Mouse (Mus musculus) embryonic facial prominence, embryonic 11.5 days (tissue): ENCODE data around the gene Fam160a1. TPM values are rescaled to one million over a fixed set of nuclear protein-coding genes. Genes with fewer than 3 reads are reported as not detected.

ENCODE experiments used
- ATAC-seq: fragments of 200-750 bp; cut with Nextera tagmentation; replicated peaks from 2 replicates; pipeline ENCODE4 v1.8.0; 2017; ENCODE audit warnings: low read depth; ENCODE audit not compliant: insufficient number of reproducible peaks, low FRiP score, low TSS enrichment
- DNase-seq: peaks from one replicate; pipeline ENCODE4 v3.0.0-alpha.2; 2015; ENCODE audit warnings: low spot score
- H3K27ac ChIP-seq: fragments of 300-500 bp; sonication (generic); replicated peaks from 2 replicates; pipeline ENCODE4 v1.5.1; 2014; ENCODE audit warnings: mild to moderate bottlenecking, low read depth, low read length, control low read depth
- H3K27me3 ChIP-seq: fragments of 300-500 bp; sonication (generic); 2 replicates; pipeline ENCODE4 v1.6.1; 2014; ENCODE audit warnings: mild to moderate bottlenecking, low read length, moderate library complexity, mixed read lengths; ENCODE audit not compliant: control insufficient read depth, insufficient read depth
- H3K36me3 ChIP-seq: fragments of 300-500 bp; sonication (generic); replicated peaks from 2 replicates; pipeline ENCODE4 v1.6.1; 2014; ENCODE audit warnings: low read depth, mild to moderate bottlenecking, low read length, moderate library complexity, mixed read lengths; ENCODE audit not compliant: control insufficient read depth, insufficient read depth
- H3K4me1 ChIP-seq: fragments of 300-500 bp; sonication (generic); 2 replicates; pipeline ENCODE4 v1.6.1; 2014; ENCODE audit warnings: low read length, mixed read lengths; ENCODE audit not compliant: control insufficient read depth, insufficient read depth
- H3K4me2 ChIP-seq: fragments of 300-500 bp; sonication (generic); 2 replicates; pipeline ENCODE4 v1.6.1; 2014; ENCODE audit warnings: low read depth, mild to moderate bottlenecking, control low read depth, low read length, moderate library complexity
- H3K4me3 ChIP-seq: fragments of 300-500 bp; sonication (generic); 2 replicates; pipeline ENCODE4 v1.5.1; 2014; ENCODE audit warnings: low read depth, low read length, control low read depth
- H3K9ac ChIP-seq: fragments of 300-500 bp; sonication (generic); replicated peaks from 2 replicates; pipeline ENCODE4 v1.6.1; 2014; ENCODE audit warnings: mild to moderate bottlenecking, control low read depth, low read length
- H3K9me3 ChIP-seq: fragments of 300-500 bp; sonication (generic); replicated peaks from 2 replicates; pipeline ENCODE4 v1.6.1; 2016; ENCODE audit warnings: mild to moderate bottlenecking, low read length, inconsistent platforms, mixed read lengths; ENCODE audit not compliant: control insufficient read depth
- WGBS: fragments of 180-500 bp; shearing (Covaris S2); extraction: QIAGEN DNeasy Blood & Tissue Kit; methylation state at CpG from one replicate; pipeline ENCODE4 v1.1.7; 2014; 5-methylcytosine and 5-hydroxymethylcytosine counted together
- polyA plus RNA-seq: library from polyadenylated mRNA; unstranded; fragments of >200 nt; fragmentation: Nextera tagmentation; extraction: Ambion mirVana; gene quantifications from 2 replicates; pipeline ENCODE4 v1.2.1, GENCODE M21; 2014

Fam160a1 gene
- 1.6 TPM in 2 replicates for polyA plus RNA-seq

DNA sequence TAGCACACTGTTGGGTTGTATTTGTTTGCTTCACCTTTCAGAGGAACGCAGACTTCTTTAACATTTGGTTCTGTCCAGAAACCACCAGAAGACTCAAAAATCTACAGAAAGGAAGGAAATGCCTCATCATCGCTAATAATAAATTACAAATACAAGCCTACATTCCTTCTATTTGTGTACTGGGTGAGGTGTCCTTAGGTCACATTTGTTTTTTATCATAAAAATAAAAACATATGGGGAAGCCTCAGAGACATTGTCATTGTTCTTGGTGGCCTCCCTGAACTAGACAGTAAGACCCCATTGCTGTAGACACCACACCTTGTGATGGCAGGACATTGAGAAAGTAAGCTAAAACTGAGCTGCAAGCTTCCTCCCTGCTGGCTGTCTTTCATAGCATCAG lies at the start of gene Fam160a1:
TSS of gene Fam160a1 (minus strand) at position 101 of the 400 bp plus-strand sequence.
- no peaks in the 10 kb centered on the region for H3K4me1 ChIP-seq
- H3K4me2 ChIP-seq: no peak within 1 kb of the TSS
- no peak within 1 kb of the TSS for H3K27ac ChIP-seq
- DNase-seq (no peak), ATAC-seq (no peak)
- no peak within 1 kb of the TSS for H3K4me3 ChIP-seq
- no peaks in the 10 kb centered on the region for H3K27me3 ChIP-seq
- H3K9me3 ChIP-seq: no peaks in the 10 kb centered on the region
- no peak within 1 kb of the TSS for H3K9ac ChIP-seq
- 84% methylated on average over 2 of the region's 2 CpGs for WGBS
- H3K36me3 ChIP-seq: no peaks in the 10 kb centered on the region

DNA sequence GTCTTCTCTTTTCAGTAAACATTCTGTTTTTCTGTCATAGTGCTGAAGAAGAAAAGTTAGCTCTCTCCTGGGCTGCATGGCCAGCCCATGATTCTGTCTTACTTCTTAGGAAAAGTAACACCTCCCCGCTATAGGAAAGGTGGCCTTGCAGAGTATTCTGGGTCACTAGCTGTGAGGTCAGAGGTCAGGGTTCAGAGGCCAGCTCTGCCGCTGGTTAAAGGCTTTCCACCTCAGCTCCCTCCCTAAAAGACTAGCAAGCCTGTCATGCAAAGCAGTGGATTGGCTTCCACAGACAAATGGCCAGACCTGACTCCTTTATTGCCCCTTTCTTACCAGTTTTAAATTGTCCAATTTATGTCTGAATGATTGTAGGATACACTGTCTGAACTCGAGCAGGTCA lies 46.9 kb upstream of the Fam160a1 start:
- DNase-seq (no peak), ATAC-seq (no peak)

DNA sequence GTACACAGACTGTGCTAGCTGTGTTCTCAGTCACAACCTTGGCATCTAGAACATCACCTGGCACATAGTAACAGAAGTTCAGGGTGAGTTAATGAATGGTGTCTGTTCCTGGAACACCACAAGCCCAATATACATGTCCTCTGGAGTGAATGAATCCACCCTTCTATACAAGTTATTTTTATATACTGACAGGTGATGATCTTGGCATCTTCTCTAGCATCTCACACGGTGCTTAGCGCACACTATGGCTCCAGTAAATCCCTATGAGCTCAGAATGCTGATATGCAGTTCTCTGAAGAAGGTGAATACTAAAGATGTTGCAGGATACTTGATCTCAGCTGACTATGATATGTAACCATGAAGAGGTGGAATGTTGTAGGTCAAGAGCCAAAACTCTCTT lies 45.8 kb upstream of the Fam160a1 start:
- H3K36me3 ChIP-seq: no peaks in the 10 kb centered on the region
- DNase-seq (no peak), ATAC-seq (no peak)
- H3K9me3 ChIP-seq: no peaks in the 10 kb centered on the region
- no peak overlapping the region for H3K4me3 ChIP-seq
- H3K4me1 ChIP-seq: no peaks in the 10 kb centered on the region
- no peak overlapping the region for H3K9ac ChIP-seq
- no peak overlapping the region for H3K4me2 ChIP-seq
- WGBS: 85% methylated on average over 2 of the region's 2 CpGs
- no peaks in the 10 kb centered on the region for H3K27me3 ChIP-seq
- no peak overlapping the region for H3K27ac ChIP-seq

More for the DNA sequence above, 46.9 kb upstream of the Fam160a1 start:
- Histone ChIP-seq H3K9me3 (no peaks in the 10 kb centered on the region), H3K4me1 (no peaks in the 10 kb centered on the region), H3K4me2 (no peak overlapping the region), H3K27ac (no peak overlapping the region), H3K36me3 (no peaks in the 10 kb centered on the region), H3K9ac (no peak overlapping the region), H3K4me3 (no peak overlapping the region), H3K27me3 (no peaks in the 10 kb centered on the region)
- WGBS: 24% methylated on average over 3 of the region's 3 CpGs

DNA sequence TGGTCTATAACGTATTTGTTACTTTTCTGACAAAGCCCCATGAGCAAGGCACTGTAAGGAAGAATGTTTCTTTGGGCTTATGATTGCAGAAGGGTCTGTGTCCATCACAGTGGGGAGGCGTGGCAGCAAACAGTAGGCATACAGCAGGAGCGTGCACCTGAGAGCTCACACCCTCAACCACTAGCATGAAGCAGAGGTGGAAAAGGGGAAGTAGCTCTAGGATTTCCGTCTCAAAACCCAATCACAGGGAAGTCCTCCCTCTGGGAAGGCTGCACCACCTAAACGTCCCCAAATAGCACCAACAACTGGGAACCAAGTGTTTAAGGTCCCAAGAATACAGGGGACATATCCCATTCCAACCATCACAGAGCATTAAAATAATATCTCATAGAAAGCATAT lies 43.9 kb upstream of the Fam160a1 start:
- Histone ChIP-seq H3K9ac (no peak overlapping the region), H3K4me2 (no peak overlapping the region), H3K9me3 (no peaks in the 10 kb centered on the region), H3K27me3 (no peaks in the 10 kb centered on the region), H3K27ac (no peak overlapping the region), H3K4me3 (no peak overlapping the region), H3K4me1 (no peaks in the 10 kb centered on the region), H3K36me3 (no peaks in the 10 kb centered on the region)
- DNase-seq (no peak), ATAC-seq (no peak)
- 91% methylated on average over 5 of the region's 5 CpGs for WGBS

DNA sequence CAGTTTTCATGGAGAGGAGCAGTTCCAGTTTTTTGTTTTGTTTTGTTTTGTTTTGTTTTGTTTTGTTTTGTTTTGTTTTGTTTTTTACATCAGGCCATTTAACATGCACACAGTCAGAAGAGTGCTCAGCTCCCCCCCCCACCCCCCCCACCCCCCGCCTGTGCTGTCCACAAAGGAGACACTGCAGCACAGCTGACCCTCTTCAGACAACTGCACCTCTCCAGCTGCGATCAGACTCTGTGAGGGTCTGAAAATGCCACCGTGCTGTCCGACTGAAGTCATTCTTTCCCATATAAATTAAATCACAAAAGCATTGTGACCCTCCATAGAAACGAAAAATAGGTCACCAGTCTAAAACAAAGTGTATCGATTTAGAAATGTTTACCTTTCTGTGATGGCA lies 42.2 kb upstream of the Fam160a1 start:
- no peak for DNase-seq
- 81% methylated on average over 6 of the region's 6 CpGs for WGBS
- no peak overlapping the region for H3K4me2 ChIP-seq

DNA sequence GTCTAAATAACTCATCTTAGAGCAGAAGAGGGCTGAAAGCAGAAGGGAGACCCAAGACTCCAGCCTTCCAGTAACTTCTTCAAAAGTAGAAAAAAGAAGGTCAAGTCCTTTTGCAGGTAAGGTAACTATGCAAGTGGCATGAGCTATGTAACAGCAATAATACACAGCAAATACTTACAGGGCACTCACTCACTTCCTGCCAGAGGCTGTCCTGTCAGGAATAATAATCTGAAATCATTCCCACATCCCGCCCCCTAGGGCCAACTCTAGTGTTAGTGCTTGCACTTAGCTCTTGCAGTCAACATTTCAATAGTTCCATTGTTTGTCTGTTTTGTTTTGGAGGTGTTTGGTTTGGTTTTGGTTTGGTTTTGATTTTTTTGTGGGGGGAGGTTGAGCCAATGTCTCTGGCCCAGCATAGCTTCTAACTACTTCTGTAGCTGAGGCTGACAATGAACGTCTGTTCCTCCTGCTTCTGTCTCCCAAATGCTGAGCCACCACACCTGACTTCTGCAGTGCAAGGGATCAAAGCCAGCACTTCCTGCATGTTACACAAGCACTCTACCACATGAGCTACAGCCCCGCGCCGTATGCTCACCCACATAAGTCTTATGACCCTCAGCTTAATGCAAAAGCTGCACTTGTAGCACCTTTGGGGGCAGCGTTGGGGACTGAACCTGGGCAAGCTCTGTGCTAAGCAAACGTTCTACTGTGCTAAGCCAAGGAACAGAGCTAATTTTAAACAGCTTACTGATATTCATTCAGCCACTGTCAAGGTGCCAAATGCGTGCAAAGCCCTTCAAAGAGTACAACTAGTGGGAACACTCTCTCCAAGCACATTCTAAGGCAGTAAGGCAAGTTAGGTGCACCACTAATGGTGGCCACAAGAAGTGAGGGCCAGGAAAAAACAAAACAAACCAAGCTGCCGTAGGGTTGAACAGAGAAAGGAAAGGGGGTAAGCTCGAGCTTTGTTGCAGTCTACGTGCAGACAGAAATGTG lies 41.3 kb upstream of the Fam160a1 start:
- ATAC-seq: no peak
- Histone ChIP-seq H3K9me3 (no peaks in the 10 kb centered on the region), H3K36me3 (no peaks in the 10 kb centered on the region), H3K27me3 (no peaks in the 10 kb centered on the region), H3K4me1 (no peaks in the 10 kb centered on the region), H3K27ac (no peak overlapping the region), H3K9ac (no peak overlapping the region), H3K4me2 (no peak overlapping the region), H3K4me3 (no peak overlapping the region)
- DNase-seq: peak; percentile 14
- 61% methylated on average over 11 of the region's 11 CpGs for WGBS

More for the DNA sequence above, 42.2 kb upstream of the Fam160a1 start:
- Histone ChIP-seq H3K9me3 (no peaks in the 10 kb centered on the region), H3K27ac (no peak overlapping the region), H3K36me3 (no peaks in the 10 kb centered on the region), H3K4me1 (no peaks in the 10 kb centered on the region), H3K27me3 (no peaks in the 10 kb centered on the region), H3K4me3 (no peak overlapping the region), H3K9ac (no peak overlapping the region)
- ATAC-seq: no peak

DNA sequence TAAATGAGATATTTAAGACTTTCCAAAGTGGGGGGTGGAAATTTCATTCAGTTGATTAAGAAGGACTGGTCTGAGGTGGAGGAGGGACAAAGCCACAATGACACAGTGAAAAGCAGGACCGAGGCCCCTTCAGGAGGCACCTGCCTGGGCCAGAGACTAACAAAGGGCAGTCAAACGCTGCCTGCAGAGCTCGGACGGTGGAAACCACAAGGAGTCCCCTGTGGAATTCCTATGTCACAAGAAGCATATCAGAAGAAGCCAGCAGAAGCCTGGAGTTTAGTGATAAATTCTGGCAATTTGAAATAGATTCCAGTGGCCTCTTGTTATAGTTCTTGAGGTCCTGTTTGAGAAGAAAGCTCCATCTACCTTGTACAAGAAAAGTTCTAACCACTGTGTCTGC lies 40.0 kb upstream of the Fam160a1 start:
- WGBS: 34% methylated on average over 4 of the region's 4 CpGs
- H3K36me3 ChIP-seq: no peaks in the 10 kb centered on the region
- no peaks in the 10 kb centered on the region for H3K27me3 ChIP-seq
- H3K4me1 ChIP-seq: no peaks in the 10 kb centered on the region
- no peak overlapping the region for H3K27ac ChIP-seq
- H3K9ac ChIP-seq: no peak overlapping the region
- DNase-seq (no peak), ATAC-seq (no peak)
- H3K9me3 ChIP-seq: no peaks in the 10 kb centered on the region
- no peak overlapping the region for H3K4me3 ChIP-seq
- H3K4me2 ChIP-seq: no peak overlapping the region

DNA sequence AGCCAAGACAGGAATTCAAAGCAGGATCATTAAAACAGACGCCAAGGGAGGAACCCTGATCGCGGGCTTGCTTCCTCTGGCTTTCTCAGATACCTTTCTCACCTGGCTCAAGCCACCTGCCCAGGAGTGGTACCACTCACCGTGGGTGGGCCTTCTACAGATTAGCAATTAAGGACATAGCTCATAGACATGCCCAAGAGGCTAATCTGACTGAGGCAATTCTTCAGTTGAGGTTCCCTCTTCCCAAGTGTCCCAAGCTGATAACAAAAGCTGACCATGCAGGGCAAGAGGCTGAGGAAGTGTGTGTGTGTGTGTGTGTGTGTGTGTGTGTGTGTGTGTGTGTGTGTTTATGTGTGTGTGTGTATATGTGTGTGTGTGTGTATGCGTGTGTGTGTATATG lies 38.9 kb upstream of the Fam160a1 start:
- 84% methylated on average over 5 of the region's 5 CpGs for WGBS
- no peak for ATAC-seq

More for the DNA sequence above, 38.9 kb upstream of the Fam160a1 start:
- Histone ChIP-seq H3K27ac (no peak overlapping the region), H3K9me3 (no peaks in the 10 kb centered on the region), H3K4me1 (no peaks in the 10 kb centered on the region), H3K27me3 (no peaks in the 10 kb centered on the region), H3K9ac (no peak overlapping the region), H3K4me3 (no peak overlapping the region), H3K36me3 (no peaks in the 10 kb centered on the region), H3K4me2 (no peak overlapping the region)
- no peak for DNase-seq
